Mouse (Mus musculus) lung, postnatal 0 days (tissue): ENCODE data around the gene Hrasls5. TPM values are rescaled to one million over a fixed set of nuclear protein-coding genes. Genes with fewer than 3 reads are reported as not detected.
A peak's percentile ranks its signal among the peaks of the same experiment; 100 is the strongest.

Experiments
- ATAC-seq: fragments of 200-750 bp; cut with Nextera tagmentation; 2 replicates; pipeline ENCODE4 v1.8.0; 2017; ENCODE audit warnings: moderate library complexity
- DNase-seq: peaks from one replicate; pipeline ENCODE4 v3.0.0-alpha.2; 2016; ENCODE audit warnings: low spot score
- H3K27ac ChIP-seq: fragments of 300-500 bp; sonication (generic); 2 replicates; pipeline ENCODE4 v1.5.1; 2014; ENCODE audit warnings: antibody characterized with exemption, mild to moderate bottlenecking, low read length, mixed read lengths
- H3K27me3 ChIP-seq: fragments of 300-500 bp; sonication (generic); replicated peaks from 2 replicates; pipeline ENCODE4 v1.6.1; 2014; ENCODE audit warnings: low read length, mixed read lengths; ENCODE audit not compliant: insufficient read depth
- H3K36me3 ChIP-seq: fragments of 300-500 bp; sonication (generic); 2 replicates; pipeline ENCODE4 v1.6.1; 2014; ENCODE audit warnings: low read length, mixed read lengths; ENCODE audit not compliant: insufficient read depth
- H3K4me1 ChIP-seq: fragments of 300-500 bp; sonication (generic); 2 replicates; pipeline ENCODE4 v1.6.1; 2014; ENCODE audit warnings: antibody characterized with exemption, low read depth, low read length, mixed read lengths; ENCODE audit not compliant: insufficient read depth
- H3K4me2 ChIP-seq: fragments of 300-500 bp; sonication (generic); replicated peaks from 2 replicates; pipeline ENCODE4 v1.6.1; 2014; ENCODE audit warnings: low read depth, mild to moderate bottlenecking, low read length, moderate library complexity, mixed read lengths
- H3K4me3 ChIP-seq: fragments of 300-500 bp; sonication (generic); 2 replicates; pipeline ENCODE4 v1.5.1; 2014; ENCODE audit warnings: low read depth, low read length
- H3K9ac ChIP-seq: fragments of 300-500 bp; sonication (generic); replicated peaks from 2 replicates; pipeline ENCODE4 v1.6.1; 2014; ENCODE audit warnings: low read depth, mild to moderate bottlenecking
- H3K9me3 ChIP-seq: fragments of 300-500 bp; sonication (generic); 2 replicates; pipeline ENCODE4 v1.6.1; 2016; ENCODE audit warnings: low read length, mixed read lengths
- CTCF ChIP-seq: IDR thresholded peaks from 2 replicates; pipeline ENCODE4 v1.5.1; 2016; ENCODE audit warnings: antibody characterized with exemption, mild to moderate bottlenecking
- EP300 ChIP-seq: IDR thresholded peaks from 2 replicates; pipeline ENCODE4 v1.6.1; 2016; ENCODE audit warnings: antibody characterized with exemption, mild to moderate bottlenecking, control low read depth
- WGBS: fragments of 180-500 bp; shearing (Covaris S2); extraction: QIAGEN DNeasy Blood & Tissue Kit; methylation state at CpG from one replicate; pipeline ENCODE4 v1.1.7; 2014; 5-methylcytosine and 5-hydroxymethylcytosine counted together
- polyA plus RNA-seq: library from polyadenylated mRNA; unstranded; fragments of >200 nt; fragmentation: Nextera tagmentation; extraction: Ambion mirVana; gene quantifications from 2 replicates; pipeline ENCODE4 v1.2.1, GENCODE M21; 2015

Hrasls5 gene
- polyA plus RNA-seq, 1 experiment from 2014 or later, result not detected

DNA sequence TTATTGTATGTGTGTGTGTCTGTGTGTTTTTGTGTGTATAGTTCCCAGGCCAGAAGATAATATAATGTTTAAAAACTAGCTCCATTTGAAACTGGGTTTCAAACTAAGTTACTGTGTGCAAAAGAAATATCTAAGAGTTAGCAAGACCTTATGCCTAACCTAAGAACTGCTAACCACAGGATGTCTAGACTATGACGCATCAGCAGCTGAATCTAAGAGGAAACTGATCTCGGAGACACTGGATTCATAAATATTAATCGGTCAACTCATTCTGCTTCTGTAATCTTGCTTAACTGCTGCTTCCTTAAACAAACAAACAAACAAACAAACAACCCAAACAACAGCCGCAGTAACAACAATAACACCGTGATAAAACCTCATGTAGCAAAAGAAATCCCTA lies 42.7 kb upstream of the Hrasls5 start:
- Histone ChIP-seq H3K27me3 (no peaks in the 10 kb centered on the region), H3K9me3 (no peaks in the 10 kb centered on the region), H3K27ac (no peak overlapping the region), H3K9ac (no peak overlapping the region), H3K4me1 (no peaks in the 10 kb centered on the region), H3K4me3 (no peak overlapping the region), H3K36me3 (no peaks in the 10 kb centered on the region), H3K4me2 (no peak overlapping the region)
- no peak for TF ChIP-seq CTCF
- TF ChIP-seq EP300, result no peak
- no peak for DNase-seq
- 77% methylated on average over 5 of the region's 5 CpGs for WGBS
- ATAC-seq, result no peak

DNA sequence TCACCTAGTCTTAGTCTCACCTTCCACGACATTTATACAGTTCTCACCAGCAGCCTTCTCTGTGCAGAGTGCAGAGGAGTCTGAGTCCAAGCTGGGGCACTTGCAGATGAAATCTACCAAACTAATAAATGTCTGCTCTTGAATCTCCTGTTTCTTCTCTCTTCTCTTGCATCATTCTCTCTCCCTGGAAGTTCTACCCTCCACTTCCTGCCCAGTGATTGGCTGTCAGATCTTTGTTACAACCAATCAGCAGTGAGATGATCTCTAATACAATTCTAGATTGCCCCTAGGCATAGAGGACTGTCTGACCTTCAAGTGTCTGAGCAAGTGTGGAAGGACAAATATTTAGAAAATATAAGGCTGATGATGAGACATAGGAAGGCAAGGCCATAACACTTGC lies 36.2 kb upstream of the Hrasls5 start:
- no peak overlapping the region for H3K27ac ChIP-seq

DNA sequence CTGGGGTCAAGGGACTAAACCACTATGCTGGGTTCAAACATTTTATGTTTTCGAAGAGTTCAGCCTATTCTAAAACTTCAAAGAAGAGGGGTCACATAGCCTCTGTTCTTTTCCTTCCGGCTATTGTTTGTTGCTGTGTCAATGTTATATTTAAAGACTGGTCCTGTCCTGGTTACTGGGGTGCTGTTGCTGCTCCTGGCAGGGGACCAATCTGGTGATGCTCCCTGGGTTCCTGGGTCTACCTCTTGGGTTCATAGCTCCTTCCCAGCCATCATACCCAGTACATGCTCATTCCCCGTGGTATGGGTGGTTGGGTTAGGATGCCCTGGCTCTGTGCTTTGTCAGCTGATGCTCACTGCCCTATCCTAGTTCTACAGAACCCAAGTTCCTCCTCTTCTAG lies 34.6 kb upstream of the Hrasls5 start:
- Histone ChIP-seq H3K27me3 (no peaks in the 10 kb centered on the region), H3K27ac (no peak overlapping the region), H3K4me1 (no peaks in the 10 kb centered on the region), H3K9me3 (no peaks in the 10 kb centered on the region), H3K36me3 (no peaks in the 10 kb centered on the region), H3K4me3 (no peak overlapping the region), H3K4me2 (no peak overlapping the region), H3K9ac (no peak overlapping the region)
- TF ChIP-seq CTCF (no peak), EP300 (no peak)
- ATAC-seq (no peak), DNase-seq (no peak)
- WGBS, result 60% methylated on average over 3 of the region's 3 CpGs

More for the DNA sequence above, 36.2 kb upstream of the Hrasls5 start:
- no peak overlapping the region for H3K9ac ChIP-seq
- no peaks in the 10 kb centered on the region for H3K9me3 ChIP-seq
- no peaks in the 10 kb centered on the region for H3K36me3 ChIP-seq
- 63% methylated on average over 1 of the region's 1 CpGs for WGBS
- H3K27me3 ChIP-seq, result no peaks in the 10 kb centered on the region
- no peak overlapping the region for H3K4me2 ChIP-seq
- no peaks in the 10 kb centered on the region for H3K4me1 ChIP-seq
- H3K4me3 ChIP-seq, result no peak overlapping the region
- DNase-seq, result no peak
- no peak for TF ChIP-seq EP300
- no peak for TF ChIP-seq CTCF
- ATAC-seq, result no peak

DNA sequence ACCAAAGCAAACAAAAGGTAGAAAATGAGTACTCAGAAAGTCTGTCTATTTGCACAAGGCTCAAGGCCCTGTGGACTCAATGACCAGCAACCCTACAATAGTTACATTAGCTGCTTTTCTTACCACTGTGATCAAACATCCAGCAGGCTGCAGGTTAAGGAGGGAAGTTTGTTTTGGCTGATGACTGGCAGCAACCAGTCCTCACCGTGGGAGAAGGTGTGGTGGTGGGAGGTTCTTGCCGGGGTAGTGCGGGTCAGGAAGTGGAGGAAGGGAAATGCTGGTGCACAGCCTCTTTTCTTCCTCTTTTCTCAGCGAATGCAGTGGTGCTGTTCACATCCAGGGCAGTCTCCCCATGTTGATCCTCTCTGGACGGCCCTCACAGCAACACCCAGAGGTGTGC lies 31.3 kb upstream of the Hrasls5 start:
- Histone ChIP-seq H3K9me3 (no peaks in the 10 kb centered on the region), H3K4me1 (no peaks in the 10 kb centered on the region), H3K4me3 (no peak overlapping the region), H3K9ac (no peak overlapping the region), H3K27me3 (no peaks in the 10 kb centered on the region), H3K36me3 (no peaks in the 10 kb centered on the region), H3K4me2 (no peak overlapping the region), H3K27ac (no peak overlapping the region)
- WGBS, result 9% methylated on average over 5 of the region's 5 CpGs
- TF ChIP-seq CTCF (no peak), EP300 (no peak)
- DNase-seq (peak; percentile 61), ATAC-seq (peak; percentile 64)

DNA sequence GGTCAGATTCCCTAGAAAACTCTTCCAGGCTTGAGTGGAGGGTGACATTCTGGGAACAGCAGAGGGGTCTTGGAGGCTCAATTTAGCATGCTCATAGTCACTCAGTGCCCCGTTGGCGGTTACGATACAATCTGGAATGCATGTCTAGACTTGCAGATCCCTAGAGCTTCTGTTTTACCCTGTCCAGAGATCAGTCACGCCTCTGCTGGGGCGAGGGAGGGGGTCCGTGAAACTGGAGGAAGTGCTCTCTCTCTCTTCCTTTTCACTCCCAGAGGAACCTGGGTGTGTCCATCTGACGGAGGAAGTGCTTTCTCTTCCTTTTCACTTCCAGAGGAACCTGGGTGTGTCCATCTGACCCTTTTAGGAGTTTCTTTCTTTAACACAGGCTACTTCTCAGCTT lies 29.2 kb upstream of the Hrasls5 start:
- Histone ChIP-seq H3K27me3 (no peaks in the 10 kb centered on the region), H3K36me3 (no peaks in the 10 kb centered on the region), H3K4me1 (no peaks in the 10 kb centered on the region), H3K4me2 (no peak overlapping the region), H3K9ac (no peak overlapping the region), H3K4me3 (no peak overlapping the region), H3K9me3 (no peaks in the 10 kb centered on the region), H3K27ac (no peak overlapping the region)
- TF ChIP-seq EP300 (peak; percentile 62; the same call in 1 of the 2 replicates), CTCF (no peak)
- WGBS, result 45% methylated on average over 7 of the region's 7 CpGs
- ATAC-seq, result peak; percentile 75
- DNase-seq, result peak; percentile 48

DNA sequence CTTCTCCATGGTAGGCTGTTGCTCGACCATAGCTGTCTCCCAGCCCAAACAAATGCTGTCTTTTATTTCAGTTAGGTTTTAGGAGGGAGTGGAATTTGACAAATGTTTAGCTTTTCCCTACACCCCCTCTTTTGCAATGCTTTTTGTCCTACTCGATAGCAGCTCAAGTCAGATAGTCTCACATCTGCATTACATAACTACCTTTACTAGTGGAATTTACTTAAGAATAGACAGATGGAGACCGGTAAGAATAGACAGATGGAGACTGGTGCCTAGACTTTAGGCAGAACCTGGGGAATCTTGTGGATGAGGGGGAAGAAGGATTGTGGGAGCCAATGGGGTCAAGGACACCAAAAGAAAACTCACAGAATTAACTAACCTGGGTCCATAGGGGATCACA lies 28.7 kb upstream of the Hrasls5 start:
- 80% methylated on average over 3 of the region's 3 CpGs for WGBS
- Histone ChIP-seq H3K4me1 (no peaks in the 10 kb centered on the region), H3K9me3 (no peaks in the 10 kb centered on the region), H3K9ac (no peak overlapping the region), H3K36me3 (no peaks in the 10 kb centered on the region), H3K27me3 (no peaks in the 10 kb centered on the region), H3K4me2 (no peak overlapping the region), H3K27ac (no peak overlapping the region), H3K4me3 (no peak overlapping the region)
- no peak for TF ChIP-seq EP300
- no peak for TF ChIP-seq CTCF
- no peak for DNase-seq
- no peak for ATAC-seq

DNA sequence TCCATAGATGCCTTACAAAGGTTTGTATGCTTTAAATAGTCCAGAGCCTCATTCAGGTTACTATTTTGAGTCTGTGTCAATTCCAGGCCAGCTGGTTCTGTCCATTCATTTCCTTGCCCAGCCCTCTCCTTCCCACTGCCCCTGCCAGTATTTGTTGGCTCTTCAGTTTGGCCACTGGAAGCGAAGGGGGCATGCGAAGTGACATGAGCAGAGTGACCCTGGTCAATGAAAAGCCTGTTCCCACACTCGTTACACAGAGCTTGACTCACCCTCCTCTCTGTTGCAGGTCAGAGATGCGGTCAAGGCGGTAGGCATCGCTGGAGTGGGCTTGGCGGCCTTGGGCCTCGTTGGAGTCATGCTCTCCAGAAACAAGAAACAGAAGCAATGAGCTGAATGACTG lies 27.1 kb upstream of the Hrasls5 start:
- no peak for DNase-seq
- Histone ChIP-seq H3K9me3 (no peaks in the 10 kb centered on the region), H3K4me2 (no peak overlapping the region), H3K4me1 (no peaks in the 10 kb centered on the region), H3K27ac (no peak overlapping the region), H3K4me3 (no peak overlapping the region), H3K27me3 (no peaks in the 10 kb centered on the region), H3K9ac (no peak overlapping the region), H3K36me3 (no peaks in the 10 kb centered on the region)
- TF ChIP-seq CTCF (no peak), EP300 (no peak)
- WGBS, result 84% methylated on average over 8 of the region's 8 CpGs
- no peak for ATAC-seq
